Mouse (Mus musculus) lung, adult 2 months (tissue): ENCODE results near the gene Tacc3. TPM values are rescaled to one million over a fixed set of nuclear protein-coding genes. Genes with fewer than 3 reads are reported as not detected.

Experiments
- DNase-seq: peaks from one replicate; pipeline ENCODE4 v3.0.0; 2022
- H3K4me1 ChIP-seq: fragments of 200-500 bp; 2 replicates; pipeline ENCODE4 v1.6.1; 2011; ENCODE audit warnings: low read length; ENCODE audit not compliant: control insufficient read depth, insufficient read depth
- H3K4me3 ChIP-seq: fragments of 200-500 bp; replicated peaks from 2 replicates; pipeline ENCODE3; 2011; ENCODE audit warnings: low read depth, mild to moderate bottlenecking, control low read depth, low read length; ENCODE audit errors: extremely low read depth
- CTCF ChIP-seq: fragments of 200-500 bp; IDR thresholded peaks from 2 replicates; pipeline ENCODE4 v1.5.1; 2011; ENCODE audit warnings: mild to moderate bottlenecking, low read length, control low read depth; ENCODE audit not compliant: insufficient read depth
- POLR2A ChIP-seq: fragments of 200-500 bp; IDR thresholded peaks from 2 replicates; pipeline ENCODE4 v1.6.1; 2011; ENCODE audit warnings: low read depth, mild to moderate bottlenecking, control low read depth, low read length, borderline replicate concordance; ENCODE audit errors: extremely low read depth
- WGBS: fragments of 180-500 bp; shearing (Covaris S2); methylation state at CpG from one replicate; pipeline ENCODE4 v1.1.7; 2018; 5-methylcytosine and 5-hydroxymethylcytosine counted together
- polyA plus RNA-seq: library from polyadenylated mRNA; depleted of rRNA; stranded (reverse); fragments of >200 nt; gene quantifications from 2 replicates; pipeline ENCODE4 v1.2.3, GENCODE M21; 2012

The Tacc3 gene
- polyA plus RNA-seq, 1 experiment = 5.3 TPM

- no peak for DNase-seq
- Histone ChIP-seq H3K4me1 (peaks cover 8% of the 10 kb centered on the region), H3K4me3 (peak overlapping the region; percentile 45)
- TF ChIP-seq CTCF (no peak), POLR2A (no peak)
- WGBS = 1% methylated on average over 9 of the region's 9 CpGs
These were observed 27.9 kb upstream of the Tacc3 start for GRCm38 (mm10) chr5:33630061-33630460.

- no peak for DNase-seq
These were observed 27.3 kb upstream of the Tacc3 start for GRCm38 (mm10) chr5:33630615-33631014.

GRCm38 (mm10) chr5:33632526-33632925, 25.4 kb upstream of the Tacc3 start:
- 74% methylated on average over 1 of the region's 1 CpGs for WGBS
- peaks cover 8% of the 10 kb centered on the region for H3K4me1 ChIP-seq
- TF ChIP-seq CTCF = no peak
- TF ChIP-seq POLR2A = no peak
- no peak overlapping the region for H3K4me3 ChIP-seq
- DNase-seq = no peak

More at GRCm38 (mm10) chr5:33630615-33631014, 27.3 kb upstream of the Tacc3 start:
- TF ChIP-seq POLR2A (no peak), CTCF (no peak)
- H3K4me3 ChIP-seq = no peak overlapping the region
- 52% methylated on average over 4 of the region's 4 CpGs for WGBS
- peaks cover 8% of the 10 kb centered on the region for H3K4me1 ChIP-seq

- no peak overlapping the region for H3K4me3 ChIP-seq
- no peak for TF ChIP-seq CTCF
- no peak for TF ChIP-seq POLR2A
- H3K4me1 ChIP-seq = no peaks in the 10 kb centered on the region
- 88% methylated on average over 3 of the region's 3 CpGs for WGBS
- DNase-seq = no peak
These were observed 22.6 kb upstream of the Tacc3 start for GRCm38 (mm10) chr5:33635361-33635760.

- 75% methylated on average over 3 of the region's 3 CpGs for WGBS
- DNase-seq = no peak
- TF ChIP-seq CTCF = no peak
- no peak for TF ChIP-seq POLR2A
- Histone ChIP-seq H3K4me3 (no peak overlapping the region), H3K4me1 (no peaks in the 10 kb centered on the region; the same call in 1 of the 2 replicates)
These were observed 20.1 kb upstream of the Tacc3 start for GRCm38 (mm10) chr5:33637606-33638350.

GRCm38 (mm10) chr5:33638826-33639225, 19.1 kb upstream of the Tacc3 start:
- TF ChIP-seq POLR2A (no peak), CTCF (no peak)
- Histone ChIP-seq H3K4me3 (no peak overlapping the region), H3K4me1 (no peaks in the 10 kb centered on the region; the same call in 1 of the 2 replicates)
- WGBS = 38% methylated on average over 4 of the region's 4 CpGs
- DNase-seq = no peak

GRCm38 (mm10) chr5:33640652-33641051, 17.3 kb upstream of the Tacc3 start:
- Histone ChIP-seq H3K4me1 (no peaks in the 10 kb centered on the region; the same call in 1 of the 2 replicates), H3K4me3 (no peak overlapping the region)
- 28% methylated on average over 3 of the region's 3 CpGs for WGBS
- DNase-seq = peak; percentile 20
- TF ChIP-seq CTCF (peak; percentile 65), POLR2A (no peak)

- Histone ChIP-seq H3K4me3 (peak overlapping the region; percentile 93), H3K4me1 (peaks cover 9% of the 10 kb centered on the region)
- 9% methylated on average over 2 of the region's 2 CpGs for WGBS
- DNase-seq = no peak
- TF ChIP-seq CTCF = no peak
- no peak for TF ChIP-seq POLR2A
These were observed 6.9 kb upstream of the Tacc3 start for GRCm38 (mm10) chr5:33651017-33651416.

GRCm38 (mm10) chr5:33651541-33651920, 6.4 kb upstream of the Tacc3 start:
- DNase-seq = no peak
- TF ChIP-seq POLR2A = no peak
- TF ChIP-seq CTCF = no peak
- 1% methylated on average over 11 of the region's 11 CpGs for WGBS
- H3K4me1 ChIP-seq = peaks cover 9% of the 10 kb centered on the region
- peak overlapping the region; percentile 93 for H3K4me3 ChIP-seq

GRCm38 (mm10) chr5:33651921-33652782, 5.8 kb upstream of the Tacc3 start, which contains the start of gene Slbp:
Slbp (minus strand) TSS chr5:33652574.
- under 1% methylated on average over 82 of the region's 82 CpGs for WGBS
- peak within 1 kb of the TSS; percentile 93 for H3K4me3 ChIP-seq
- DNase-seq = peak; percentile 97
- peaks cover 14% of the 10 kb centered on the region for H3K4me1 ChIP-seq
- no peak for TF ChIP-seq CTCF
- peak; percentile 99 for TF ChIP-seq POLR2A

GRCm38 (mm10) chr5:33652783-33653173, 5.2 kb upstream of the Tacc3 start:
- 3% methylated on average over 9 of the region's 9 CpGs for WGBS
- no peak for TF ChIP-seq CTCF
- no peak for TF ChIP-seq POLR2A
- peak overlapping the region; percentile 31 for H3K4me3 ChIP-seq
- peaks cover 14% of the 10 kb centered on the region for H3K4me1 ChIP-seq
- no peak for DNase-seq
